Mouse (Mus musculus): ENCODE measurements around the gene Fam234b.

DNA sequence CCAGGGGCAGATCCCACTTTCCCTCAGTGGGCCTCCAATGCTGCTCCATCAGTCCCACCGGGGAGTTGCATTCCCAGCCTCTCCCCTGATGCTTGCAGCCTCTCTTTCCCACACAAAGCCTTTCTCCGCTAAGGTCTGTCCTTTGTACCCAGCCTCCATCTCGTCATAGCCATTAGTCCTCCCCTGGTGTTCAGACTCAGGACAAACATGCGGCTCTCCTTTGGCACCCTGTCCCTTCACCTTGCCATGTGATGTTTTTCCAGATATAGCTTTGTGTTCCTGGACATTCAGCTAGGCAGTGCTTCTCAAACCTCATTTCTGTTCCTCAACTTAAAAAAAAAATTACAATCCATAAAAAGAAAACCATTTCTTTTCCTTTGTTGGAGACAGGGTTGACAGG, 39.3 kb upstream of the Fam234b start:
- no peak for TF ChIP-seq CTCF (IDR thresholded peaks at IDR 0.05; ENCODE audit: extremely low read depth, insufficient read length, insufficient replicate concordance, low read depth, low read length)
- TF ChIP-seq POLR2A (IDR thresholded peaks at IDR 0.05; ENCODE audit: low read depth, low read length): no peak

All from small intestine, adult 2 months (tissue).